Mouse (Mus musculus): ENCODE measurements at regions not wholly inside any gene's neighbourhood (a gene's known extent, or its start where the extent isn't known, plus 50 kb on each side); places are given as distances from the start of the nearest gene placed in this dataset.

GRCm38 (mm10) chr3:133750606-133751005, 205.7 kb upstream of the Tet2 start:
- TF ChIP-seq CTCF (conservative IDR thresholded peaks at IDR 0.05; ENCODE audit: insufficient read depth, insufficient read length, low read depth, low read length) = no peak
- no peak for TF ChIP-seq POLR2A (IDR thresholded peaks at IDR 0.05; ENCODE audit: low read depth, low read length)

Data from kidney, adult 2 months (tissue).